Mouse (Mus musculus) kidney, postnatal 0 days (tissue): ENCODE data around the gene Exosc6. TPM values are rescaled to one million over a fixed set of nuclear protein-coding genes. Genes with fewer than 3 reads are reported as not detected.

ENCODE experiments used
- ATAC-seq: fragments of 200-750 bp; cut with Nextera tagmentation; replicated peaks from 2 replicates; pipeline ENCODE4 v1.8.0; 2017; ENCODE audit warnings: low read depth, moderate number of reproducible peaks, moderate TSS enrichment, moderate library complexity; ENCODE audit not compliant: low FRiP score
- DNase-seq: peaks from one replicate; pipeline ENCODE4 v3.0.0-alpha.2; 2016; ENCODE audit warnings: low spot score
- H3K27ac ChIP-seq: fragments of 300-500 bp; sonication (generic); 2 replicates; pipeline ENCODE4 v1.5.1; 2014; ENCODE audit warnings: mild to moderate bottlenecking
- H3K27me3 ChIP-seq: fragments of 300-500 bp; sonication (generic); 2 replicates; pipeline ENCODE4 v1.6.1; 2014; ENCODE audit warnings: low read length, mixed read lengths; ENCODE audit not compliant: insufficient read depth
- H3K36me3 ChIP-seq: fragments of 300-500 bp; sonication (generic); 2 replicates; pipeline ENCODE4 v1.6.1; 2014; ENCODE audit warnings: low read length, mixed read lengths; ENCODE audit not compliant: insufficient read depth
- H3K4me1 ChIP-seq: fragments of 300-500 bp; sonication (generic); replicated peaks from 2 replicates; pipeline ENCODE4 v1.6.1; 2014; ENCODE audit warnings: antibody characterized with exemption, low read length, mixed read lengths; ENCODE audit not compliant: insufficient read depth
- H3K4me2 ChIP-seq: fragments of 300-500 bp; sonication (generic); 2 replicates; pipeline ENCODE4 v1.6.1; 2014; ENCODE audit warnings: mild to moderate bottlenecking, low read length, moderate library complexity, mixed read lengths
- H3K4me3 ChIP-seq: fragments of 300-500 bp; sonication (generic); replicated peaks from 2 replicates; pipeline ENCODE4 v1.5.1; 2014; ENCODE audit warnings: low read depth, low read length
- H3K9ac ChIP-seq: fragments of 300-500 bp; sonication (generic); 2 replicates; pipeline ENCODE4 v1.6.1; 2014; ENCODE audit warnings: low read depth, low read length
- H3K9me3 ChIP-seq: fragments of 300-500 bp; sonication (generic); replicated peaks from 2 replicates; pipeline ENCODE4 v1.6.1; 2016; ENCODE audit warnings: low read length, inconsistent platforms, mixed read lengths
- CTCF ChIP-seq: IDR thresholded peaks from 2 replicates; pipeline ENCODE4 v1.5.1; 2016; ENCODE audit warnings: antibody characterized with exemption, low read depth, mild to moderate bottlenecking, moderate library complexity
- WGBS: fragments of 180-500 bp; shearing (Covaris S2); extraction: QIAGEN DNeasy Blood & Tissue Kit; methylation state at CpG from one replicate; pipeline ENCODE4 v1.1.7; 2014; 5-methylcytosine and 5-hydroxymethylcytosine counted together
- polyA plus RNA-seq: library from polyadenylated mRNA; unstranded; fragments of >200 nt; fragmentation: Nextera tagmentation; extraction: Ambion mirVana; gene quantifications from 2 replicates; pipeline ENCODE4 v1.2.1, GENCODE M21; 2015

Exosc6 gene
- polyA plus RNA-seq, 1 experiment from 2014 or later = 37.6 TPM

- ATAC-seq (peak; percentile 61), DNase-seq (peak; percentile 36)
- Histone ChIP-seq H3K9me3 (no peaks in the 10 kb centered on the region), H3K36me3 (peaks cover 36% of the 10 kb centered on the region), H3K4me1 (peaks cover 6% of the 10 kb centered on the region; the same call in 1 of the 2 replicates), H3K27me3 (no peaks in the 10 kb centered on the region), H3K27ac (peak overlapping the region; percentile 88), H3K4me3 (peak overlapping the region; percentile 96), H3K4me2 (peak overlapping the region; percentile 96), H3K9ac (peak overlapping the region; percentile 81)
- under 1% methylated on average over 51 of the region's 63 CpGs for WGBS
- no peak for TF ChIP-seq CTCF
Measured at GRCm38 (mm10) chr8:111056691-111057293, 653 bp downstream of the Exosc6 start.

DNA sequence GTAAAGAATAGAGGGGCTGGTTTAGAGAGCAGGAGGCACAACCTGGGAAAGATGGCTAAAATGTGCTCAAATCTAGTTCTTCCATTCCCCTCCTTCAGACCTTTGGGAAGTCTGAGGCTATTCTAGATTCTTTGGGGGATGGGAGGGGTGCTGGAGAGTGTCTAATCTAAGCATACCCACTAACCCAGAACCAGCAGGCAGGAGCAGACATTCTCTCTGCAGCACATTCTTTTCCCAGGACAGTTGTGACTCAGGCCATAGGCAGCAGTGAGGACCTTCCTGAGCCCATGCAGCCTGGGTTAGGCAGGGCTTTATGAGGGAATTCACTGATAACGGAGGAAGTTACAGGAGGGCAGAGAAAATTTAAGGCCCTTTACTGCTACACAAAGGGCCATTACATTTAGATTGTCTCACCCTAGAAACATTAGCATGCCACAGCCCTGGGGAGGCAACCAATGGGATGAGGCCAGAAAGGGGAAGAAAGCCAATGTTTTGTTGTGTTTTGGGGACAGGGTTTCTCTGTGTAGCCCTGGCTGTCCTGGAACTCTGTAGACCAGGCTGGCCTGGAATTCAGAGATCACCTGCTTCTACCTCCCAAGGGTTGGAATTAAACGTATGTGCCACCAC is 2.9 kb downstream of the Exosc6 start:
- no peak for TF ChIP-seq CTCF
- no peak for ATAC-seq
- WGBS = 59% methylated on average over 2 of the region's 2 CpGs
- Histone ChIP-seq H3K4me1 (peaks cover 9% of the 10 kb centered on the region; the same call in 1 of the 2 replicates), H3K36me3 (peaks cover 14% of the 10 kb centered on the region), H3K9me3 (no peaks in the 10 kb centered on the region), H3K27me3 (no peaks in the 10 kb centered on the region), H3K4me2 (no peak overlapping the region), H3K27ac (peak overlapping the region; percentile 34; the same call in 1 of the 2 replicates), H3K4me3 (no peak overlapping the region), H3K9ac (no peak overlapping the region)
- DNase-seq = no peak

- 1% methylated on average over 14 of the region's 14 CpGs for WGBS
- Histone ChIP-seq H3K4me1 (peaks cover 8% of the 10 kb centered on the region; the same call in 1 of the 2 replicates), H3K27ac (peak overlapping the region; percentile 25; the same call in 1 of the 2 replicates), H3K9me3 (no peaks in the 10 kb centered on the region), H3K27me3 (no peaks in the 10 kb centered on the region), H3K36me3 (no peaks in the 10 kb centered on the region), H3K9ac (peak overlapping the region; percentile 49; the same call in 1 of the 2 replicates), H3K4me2 (peak overlapping the region; percentile 76), H3K4me3 (peak overlapping the region; percentile 56)
- TF ChIP-seq CTCF = no peak
- no peak for DNase-seq
- ATAC-seq = no peak
Measured at GRCm38 (mm10) chr8:111061688-111062071, 5.5 kb downstream of the Exosc6 start.

DNA sequence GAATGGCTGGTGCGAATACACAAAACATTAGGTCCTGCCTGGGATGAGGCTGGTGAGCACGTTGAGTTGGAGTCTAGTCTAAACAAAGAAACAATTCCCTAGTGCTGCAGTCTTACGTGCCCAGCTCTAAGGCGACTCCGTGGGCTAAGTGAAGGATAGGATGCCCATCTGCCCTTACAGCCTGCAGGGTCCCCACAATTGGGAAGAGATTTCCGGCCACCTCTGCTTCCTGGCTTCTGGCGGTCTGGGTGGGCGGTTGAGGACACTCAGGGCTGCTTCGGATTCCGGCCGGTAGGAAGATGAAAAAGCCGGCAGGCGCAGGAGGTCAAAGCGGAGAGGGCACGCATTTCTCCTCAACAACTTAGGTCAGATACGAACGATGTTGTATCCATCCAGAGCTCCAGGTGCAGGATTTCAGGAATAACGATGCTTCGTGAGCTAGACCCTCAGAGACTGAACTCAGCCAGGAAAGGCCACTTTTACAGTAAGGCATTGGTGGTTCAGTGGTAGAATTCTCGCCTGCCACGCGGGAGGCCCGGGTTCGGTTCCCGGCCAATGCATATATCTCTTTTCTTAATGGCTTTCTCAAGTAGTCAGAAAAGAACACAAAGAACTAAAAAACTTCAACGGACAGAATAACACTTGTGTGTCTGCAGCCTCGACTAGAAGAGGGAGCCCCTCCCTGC is 6.1 kb downstream of the Exosc6 start:
- no peak for TF ChIP-seq CTCF
- peak overlapping the region; percentile 25; the same call in 1 of the 2 replicates for H3K27ac ChIP-seq
- no peaks in the 10 kb centered on the region for H3K9me3 ChIP-seq
- peak overlapping the region; percentile 49; the same call in 1 of the 2 replicates for H3K9ac ChIP-seq
- peak overlapping the region; percentile 76 for H3K4me2 ChIP-seq
- peak; percentile 88 for DNase-seq
- no peaks in the 10 kb centered on the region for H3K27me3 ChIP-seq
- H3K4me3 ChIP-seq = peak overlapping the region; percentile 56
- H3K4me1 ChIP-seq = peaks cover 5% of the 10 kb centered on the region; the same call in 1 of the 2 replicates
- H3K36me3 ChIP-seq = no peaks in the 10 kb centered on the region
- ATAC-seq = peak; percentile 72
- 2% methylated on average over 27 of the region's 27 CpGs for WGBS

DNA sequence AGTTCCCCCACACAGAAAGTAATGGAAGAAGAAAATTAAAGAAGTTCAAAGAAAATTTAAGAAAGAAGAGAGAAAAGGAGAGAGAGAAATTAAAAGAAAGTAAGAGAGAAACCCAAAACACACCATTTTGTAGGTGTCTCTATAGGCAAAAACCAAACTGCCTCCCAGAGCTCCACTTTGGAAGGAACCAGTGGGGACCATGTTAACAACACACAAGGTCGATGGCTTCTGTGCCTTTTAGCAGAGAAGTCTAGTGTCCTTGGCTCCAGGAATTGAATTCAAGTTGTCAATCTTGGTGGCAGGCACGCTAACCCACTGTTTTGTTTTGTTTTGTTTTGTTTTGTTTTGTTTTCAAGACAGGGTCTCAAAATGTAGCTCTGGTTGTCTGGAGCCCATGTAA is 6.8 kb downstream of the Exosc6 start:
- no peak for DNase-seq
- Histone ChIP-seq H3K36me3 (no peaks in the 10 kb centered on the region), H3K27ac (no peak overlapping the region), H3K27me3 (no peaks in the 10 kb centered on the region), H3K9me3 (no peaks in the 10 kb centered on the region), H3K4me3 (peak overlapping the region; percentile 56; the same call in 1 of the 2 replicates), H3K4me1 (peaks cover 5% of the 10 kb centered on the region; the same call in 1 of the 2 replicates), H3K4me2 (peak overlapping the region; percentile 76), H3K9ac (no peak overlapping the region)
- 54% methylated on average over 2 of the region's 2 CpGs for WGBS
- no peak for ATAC-seq
- no peak for TF ChIP-seq CTCF

DNA sequence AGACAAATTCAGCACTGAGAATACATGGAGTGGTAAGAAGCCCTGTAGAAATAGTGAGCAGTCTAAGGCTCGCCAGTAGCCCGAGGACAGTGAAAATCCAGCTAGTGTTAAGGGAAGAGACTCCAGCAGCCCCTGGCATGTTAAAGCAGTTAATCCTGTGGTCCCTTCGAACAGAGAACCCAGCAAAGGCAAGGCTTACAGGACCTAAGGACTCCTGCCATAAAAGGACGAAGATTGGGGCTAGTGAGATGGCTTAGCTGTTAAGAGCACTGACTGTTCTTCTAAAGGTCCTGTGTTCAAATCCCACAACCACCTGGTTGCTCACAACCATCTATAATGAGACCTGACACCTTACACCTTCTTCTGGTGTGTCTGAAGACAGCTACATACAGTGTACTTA is 10.2 kb downstream of the Exosc6 start:
- no peaks in the 10 kb centered on the region for H3K9me3 ChIP-seq
- H3K9ac ChIP-seq = no peak overlapping the region
- no peak for TF ChIP-seq CTCF
- H3K27ac ChIP-seq = no peak overlapping the region
- H3K4me3 ChIP-seq = no peak overlapping the region
- H3K4me2 ChIP-seq = no peak overlapping the region
- no peaks in the 10 kb centered on the region for H3K27me3 ChIP-seq
- ATAC-seq = no peak
- H3K36me3 ChIP-seq = no peaks in the 10 kb centered on the region
- 65% methylated on average over 4 of the region's 4 CpGs for WGBS
- no peak for DNase-seq
- peaks cover 5% of the 10 kb centered on the region; the same call in 1 of the 2 replicates for H3K4me1 ChIP-seq
